9 mouse cellular contexts compared by ENCODE assay signal in genomic region chr11:87920966-87921365, GRCm38 (mm10). TPM values are rescaled to one million over a fixed set of nuclear protein-coding genes. Genes with fewer than 3 reads are reported as not detected.
A peak's percentile ranks its signal among the peaks of the same experiment; 100 is the strongest.
DNase-seq lines count a peak whose midpoint lies in the region; ATAC-seq and TF ChIP-seq lines count a peak whose summit lies in the region.
"Had no signal": no experiment of that assay in that cellular context is flagged by ENCODE, and none has a peak within 500 bp of the region (broad histone marks: within the 10 kb centered on the region; RNA-seq: fewer than 3 reads in every experiment).

TSS of gene Olfr464 (minus strand) at chr11:87920967.

- no peak for TF ChIP-seq CTCF in liver, embryonic 14.5 days (IDR thresholded peaks at IDR 0.05; ENCODE audit: low read depth)
- TF ChIP-seq CTCF in layer of hippocampus, adult 2 months (conservative IDR thresholded peaks at IDR 0.05), result no peak

- no peak for ATAC-seq in liver, embryonic 14.5 days (ENCODE audit: insufficient read depth)

- H3K27me3 ChIP-seq in liver, embryonic 14.5 days (ENCODE audit: control insufficient read depth, insufficient read depth, low read length), result no peaks in the 10 kb centered on the region

- H3K36me3 ChIP-seq in liver, embryonic 14.5 days (replicated peaks; ENCODE audit: control insufficient read depth, insufficient read depth, low read depth), result no peaks in the 10 kb centered on the region
- H3K36me3 ChIP-seq: limb, embryonic 12.5 days had no signal

- no peak within 1 kb of the TSS for H3K9ac ChIP-seq in liver, embryonic 14.5 days (replicated peaks)
- H3K9ac ChIP-seq: limb, embryonic 12.5 days had no signal

- WGBS in liver, embryonic 14.5 days (ENCODE audit: insufficient replicate concordance), result 19% methylated on average over 5 of the region's 5 CpGs

- H3K4me1 ChIP-seq in liver, embryonic 14.5 days (replicated peaks; ENCODE audit: control insufficient read depth in 2 of 2, insufficient read depth in 2 of 2, low read length in 1 of 2), result no peaks in the 10 kb centered on the region
- H3K4me1 ChIP-seq: limb, embryonic 12.5 days had no signal

- no peak for TF ChIP-seq EP300 in liver, embryonic 14.5 days (IDR thresholded peaks at IDR 0.05; ENCODE audit: low read depth)

- no peaks in the 10 kb centered on the region for H3K9me3 ChIP-seq in liver, embryonic 14.5 days (ENCODE audit: control insufficient read depth, low read length)
- H3K9me3 ChIP-seq: limb, embryonic 12.5 days had no signal

- no peak within 1 kb of the TSS for H3K4me3 ChIP-seq in liver, embryonic 14.5 days (ENCODE audit: insufficient read depth in 1 of 2, low read depth in 2 of 2, low read length in 2 of 2)
- no peak within 1 kb of the TSS for H3K4me3 ChIP-seq in layer of hippocampus, adult 2 months
- H3K4me3 ChIP-seq: heart, adult 2 months; limb, embryonic 12.5 days had no signal

- DNase-seq in kidney, postnatal 14 days, result peak; percentile 17
- DNase-seq in kidney, adult 11 months, result no peak
- DNase-seq in ES-CJ7 (ENCODE audit: low read depth, low spot score) (peak; percentile 74), ZHBTc4 (ENCODE audit: low read depth, low spot score) (peak; percentile 72)
- DNase-seq in liver, embryonic 14.5 days (ENCODE audit: low read depth in 3 of 3, low spot score in 3 of 3), result peak; percentile 11 to 23 (median 17)
- DNase-seq in right cerebral cortex, postnatal 25 days, result no peak
- no peak for DNase-seq in layer of hippocampus, adult 2 months (ENCODE audit: low spot score in 2 of 2)
- DNase-seq: heart, adult 2 months had no signal

- H3K4me2 ChIP-seq in liver, embryonic 14.5 days (ENCODE audit: low read depth), result no peak within 1 kb of the TSS
- H3K4me2 ChIP-seq: limb, embryonic 12.5 days had no signal

- H3K27ac ChIP-seq in liver, embryonic 14.5 days, result no peak within 1 kb of the TSS
- H3K27ac ChIP-seq in layer of hippocampus, adult 2 months, result no peak within 1 kb of the TSS
- H3K27ac ChIP-seq: heart, adult 2 months; limb, embryonic 12.5 days had no signal

RNA-seq across cellular contexts. Expression of gene Olfr464, which starts in this region (rescaled TPM):
- polyA plus RNA-seq in liver, embryonic 14.5 days (2012; rRNA removed), result not detected in 2 replicates
- not detected in 2 replicates for polyA plus RNA-seq in liver, embryonic 14.5 days (2014; fragmentation: Nextera tagmentation; extraction: Ambion mirVana)
- total RNA-seq in layer of hippocampus, adult 2 months (2021), result not detected
- total RNA-seq: heart, adult 2 months had no signal
- polyA plus RNA-seq: heart, adult 2 months; limb, embryonic 12.5 days had no signal

Comparison
In these comparisons a context has a peak if more than half of its experiments do, and no peak if none do; other contexts are left out.
1. DNase-seq: peak in kidney, postnatal 14 days (single experiment), ES-CJ7 (single experiment) and ZHBTc4 (single experiment); none in kidney, adult 11 months (single experiment), right cerebral cortex, postnatal 25 days (single experiment) and layer of hippocampus, adult 2 months (0 of 2).
2. Peak in DNase-seq in liver, embryonic 14.5 days; RNA of the gene not detected or under 1 TPM.